Mouse (Mus musculus): ENCODE measurements around the gene Cdc42. TPM values are rescaled to one million over a fixed set of nuclear protein-coding genes. Genes with fewer than 3 reads are reported as not detected.

Gene Cdc42
- total RNA-seq, 2 experiments from 2014 or later, result 386 to 454 TPM

DNA sequence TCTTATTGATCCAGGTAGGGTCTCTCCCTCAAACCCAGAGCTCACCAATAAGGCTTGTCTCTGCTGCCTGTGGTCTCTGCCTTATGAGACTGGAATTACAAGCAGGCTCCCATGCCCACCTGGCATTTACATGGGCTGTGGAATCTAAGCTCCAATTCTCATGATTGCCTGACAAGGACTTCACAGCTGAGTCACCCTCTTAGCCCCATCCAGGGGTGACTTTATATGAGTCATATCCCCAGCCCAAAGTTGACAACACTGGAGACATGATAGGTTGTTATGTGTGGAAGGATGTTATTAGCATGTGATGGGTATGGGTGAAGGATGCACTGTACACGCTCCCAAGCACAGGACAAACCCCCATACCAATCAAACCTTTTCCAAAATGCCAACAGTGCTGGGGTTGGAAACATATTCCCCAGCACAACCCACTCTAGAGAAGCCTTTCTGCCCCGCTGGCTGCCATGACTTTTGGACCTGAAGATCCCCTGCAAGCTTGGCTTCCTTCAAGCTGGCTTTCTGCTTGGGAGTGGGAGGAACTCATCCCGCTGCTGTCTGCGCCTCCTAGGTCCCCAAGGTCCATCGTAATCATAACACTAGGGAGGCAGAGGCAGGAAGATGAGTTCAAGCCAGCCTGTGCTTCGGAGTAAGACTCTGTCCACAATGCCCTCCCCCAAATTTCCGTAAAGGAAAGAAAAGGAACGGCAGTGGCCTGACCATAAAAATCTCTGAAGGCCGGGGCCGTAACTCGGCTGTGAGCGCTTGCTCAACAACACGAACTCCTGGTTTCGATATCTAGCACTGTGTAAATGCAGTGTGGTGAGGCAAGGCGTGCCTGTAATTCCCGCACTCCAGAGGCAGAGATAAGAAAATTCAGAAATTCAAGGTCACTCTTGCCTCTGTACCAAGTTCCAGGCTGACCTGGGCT, 14.3 kb upstream of the Cdc42 start:
- DNase-seq (ENCODE audit: low spot score in 2 of 2), result no peak

DNA sequence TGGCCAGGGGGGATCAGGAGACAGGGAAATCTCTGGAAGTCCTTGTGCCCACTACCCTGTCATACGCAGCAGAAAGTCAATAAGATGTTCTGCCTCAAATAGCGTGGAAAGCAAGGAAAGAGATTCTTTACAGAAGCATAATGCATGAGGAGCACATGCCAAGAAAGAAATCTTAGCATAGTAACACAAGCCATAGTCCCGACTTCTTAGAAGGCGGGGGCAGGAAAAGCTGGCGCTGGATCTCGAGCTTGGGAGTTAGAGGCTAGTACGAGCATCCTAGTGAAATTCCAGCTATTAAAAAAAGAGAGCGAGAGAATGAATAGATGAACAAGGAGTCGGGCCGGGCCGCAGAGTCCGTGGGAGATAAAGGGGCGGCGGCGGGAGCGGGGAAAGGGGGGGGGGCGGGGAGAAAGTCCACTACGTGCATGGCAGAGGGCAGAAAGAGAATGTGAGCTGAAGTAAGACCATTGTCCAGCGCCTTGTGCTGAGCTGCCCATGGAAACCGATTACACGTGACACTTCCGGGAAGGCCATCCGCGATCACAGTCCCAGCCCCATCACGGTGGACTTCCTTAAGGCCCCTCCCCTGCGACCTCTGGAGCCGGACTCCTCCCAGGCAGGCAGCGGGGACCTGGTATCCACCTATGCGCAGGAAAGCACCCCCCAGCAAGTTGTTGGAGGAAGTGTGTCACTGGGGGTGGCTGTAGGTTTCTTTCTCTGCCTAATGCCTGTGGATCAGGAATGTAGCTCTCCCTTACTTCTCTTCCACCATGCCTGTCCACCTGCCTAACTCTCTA, 12.6 kb upstream of the Cdc42 start:
- peak; percentile 46 to 56 for DNase-seq (ENCODE audit: low spot score in 2 of 2)

DNA sequence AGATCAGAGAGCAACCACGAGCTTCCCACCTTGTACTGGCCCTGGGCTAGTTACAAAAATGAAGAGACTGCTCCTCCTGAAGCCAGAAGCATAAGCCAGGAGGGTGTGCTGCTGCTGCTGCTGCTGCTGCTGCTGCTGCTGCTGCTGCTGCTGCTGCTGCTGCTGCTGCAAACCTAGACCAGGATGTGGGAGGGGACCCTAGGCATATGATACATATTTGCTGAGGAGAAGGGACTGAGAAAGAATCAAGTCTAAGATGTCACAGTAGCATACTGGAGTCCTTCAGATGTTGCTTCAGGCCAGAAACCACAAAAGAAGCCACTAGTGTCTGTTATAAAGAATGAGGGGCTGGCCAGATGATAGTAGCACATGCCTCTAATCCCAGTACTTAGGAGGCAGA, 10.7 kb upstream of the Cdc42 start:
- DNase-seq (ENCODE audit: low spot score in 2 of 2), result no peak

DNA sequence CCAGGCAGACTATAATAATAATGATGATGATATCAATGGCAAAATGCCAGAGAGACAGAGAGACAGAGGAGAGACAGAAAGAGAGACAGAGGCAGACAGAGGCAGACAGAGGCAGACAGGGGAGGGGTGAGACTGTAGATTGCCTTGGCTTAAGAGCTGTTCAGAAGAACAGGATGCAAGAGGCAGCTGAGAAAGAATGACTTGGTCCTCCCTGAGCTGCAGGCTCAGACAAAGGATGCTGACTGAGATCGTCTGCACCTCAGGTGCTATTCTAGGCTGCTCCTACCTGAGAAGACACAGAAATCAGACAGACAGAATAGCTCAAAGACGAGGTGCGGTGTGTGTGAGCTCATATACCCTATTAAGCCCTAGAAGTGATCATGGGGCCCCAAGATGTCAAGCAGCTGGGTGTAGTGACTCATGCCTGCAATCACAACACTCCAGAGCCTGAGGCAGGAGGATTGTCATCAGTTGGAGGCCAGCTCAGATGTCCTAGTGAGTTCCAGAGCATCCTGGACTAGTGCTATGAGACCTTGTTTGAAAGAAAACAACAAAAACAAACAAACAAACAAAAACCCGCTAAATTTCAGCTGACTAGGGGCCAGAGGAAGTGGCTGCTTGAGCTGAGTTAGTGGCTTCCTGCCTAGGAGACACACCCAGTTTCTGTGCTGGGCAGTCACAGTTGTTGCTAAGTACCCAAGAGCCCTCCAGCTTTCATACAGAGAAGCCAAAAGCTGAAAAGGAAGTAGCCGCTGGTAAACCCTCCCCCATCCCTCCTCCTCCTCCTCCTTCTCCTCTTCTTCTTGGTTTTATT, 10.0 kb upstream of the Cdc42 start:
- no peak for DNase-seq (ENCODE audit: low spot score in 2 of 2)

DNA sequence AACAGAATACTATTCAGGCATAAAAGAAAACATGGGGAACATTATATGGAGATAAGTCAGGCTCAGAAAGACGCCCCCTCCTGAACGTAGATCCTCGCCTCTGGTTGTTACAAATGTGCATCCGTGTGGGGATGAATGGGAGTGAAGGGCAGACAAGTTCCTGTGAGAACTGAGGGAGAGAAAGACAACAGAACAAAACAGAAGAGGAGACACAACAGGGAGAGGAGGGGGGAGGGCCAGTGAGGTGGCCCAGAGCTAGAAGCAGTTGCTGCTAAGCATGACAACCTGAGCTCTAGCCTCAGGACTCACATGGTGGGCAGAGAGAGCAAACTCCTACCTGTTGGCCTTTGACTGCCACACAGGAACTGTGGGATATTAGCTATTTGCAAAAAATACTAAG, 8.6 kb upstream of the Cdc42 start:
- DNase-seq (ENCODE audit: low spot score in 2 of 2), result no peak

DNA sequence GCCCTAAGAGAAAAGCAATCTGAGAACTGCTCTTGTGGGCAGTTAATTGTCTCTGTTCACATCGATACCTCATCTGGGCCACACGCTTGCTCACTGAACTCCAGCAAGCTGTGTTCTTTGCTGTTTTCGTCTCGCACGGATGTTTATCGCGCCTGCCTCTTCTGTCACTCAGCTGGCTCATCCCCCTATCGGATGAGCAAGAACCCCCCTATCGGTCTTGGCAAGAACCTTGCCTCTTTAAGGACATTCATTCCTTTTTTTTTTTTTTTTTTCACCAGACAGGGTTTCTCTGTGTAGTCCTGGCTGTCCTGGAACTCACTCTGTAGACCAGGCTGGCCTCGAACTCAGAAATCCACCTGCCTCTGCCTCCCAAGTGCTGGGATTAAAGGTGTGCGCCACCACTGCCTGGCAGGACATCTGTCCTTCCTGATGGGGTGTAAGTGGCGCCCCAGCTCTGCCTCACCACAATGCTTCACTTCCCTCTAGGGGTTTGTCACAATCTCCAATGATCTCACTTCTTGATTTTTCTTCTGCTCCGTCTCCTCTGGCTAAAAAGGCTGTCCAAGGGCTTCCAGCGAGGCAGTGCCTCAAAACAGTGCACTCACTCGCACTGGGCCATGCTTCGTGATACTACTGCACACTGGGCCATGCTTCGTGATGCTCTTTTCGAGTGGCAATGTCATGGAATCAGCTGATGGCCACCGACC, 8.0 kb upstream of the Cdc42 start:
- no peak for DNase-seq (ENCODE audit: low spot score in 2 of 2)

DNA sequence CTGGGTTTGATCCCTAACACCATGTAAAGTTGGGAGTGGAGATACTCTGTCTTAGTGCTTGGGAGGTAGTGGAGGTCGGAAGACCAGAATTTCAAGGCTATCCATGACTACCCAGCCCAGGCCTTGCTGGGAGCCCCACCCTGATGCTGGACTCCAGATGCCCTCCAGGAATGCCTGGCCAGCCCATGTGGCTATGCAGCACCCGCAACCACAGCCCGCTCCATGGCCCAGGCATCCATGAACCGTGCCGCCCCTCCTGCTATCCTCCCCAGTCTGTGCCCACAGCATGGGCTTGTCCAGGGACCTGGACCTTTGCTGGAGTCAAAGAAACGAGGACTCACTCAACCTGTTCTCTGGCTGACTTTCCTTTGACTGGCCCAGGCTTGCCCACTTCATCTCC, 7.3 kb upstream of the Cdc42 start:
- no peak for DNase-seq (ENCODE audit: low spot score in 2 of 2)

DNA sequence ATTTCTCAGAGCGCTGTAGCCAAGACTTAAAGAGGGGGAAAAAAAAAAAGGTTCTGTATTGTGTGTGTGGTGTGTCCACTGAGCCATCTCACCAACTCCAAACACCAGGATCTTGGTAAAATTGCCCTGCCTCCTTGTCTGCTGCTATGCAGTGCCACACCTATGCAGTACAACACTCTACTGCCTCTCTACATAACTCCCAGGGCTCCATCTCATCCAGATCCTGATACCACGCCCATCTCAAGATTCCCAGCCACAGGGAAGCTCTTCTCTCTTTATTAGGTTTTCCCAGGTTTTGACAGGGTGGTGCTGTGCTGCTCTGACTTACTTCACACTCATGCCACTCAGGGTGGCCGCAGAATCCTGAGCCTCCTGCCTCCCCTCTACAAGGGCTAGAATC, 3.5 kb upstream of the Cdc42 start:
- DNase-seq (ENCODE audit: low spot score in 2 of 2), result no peak

DNA sequence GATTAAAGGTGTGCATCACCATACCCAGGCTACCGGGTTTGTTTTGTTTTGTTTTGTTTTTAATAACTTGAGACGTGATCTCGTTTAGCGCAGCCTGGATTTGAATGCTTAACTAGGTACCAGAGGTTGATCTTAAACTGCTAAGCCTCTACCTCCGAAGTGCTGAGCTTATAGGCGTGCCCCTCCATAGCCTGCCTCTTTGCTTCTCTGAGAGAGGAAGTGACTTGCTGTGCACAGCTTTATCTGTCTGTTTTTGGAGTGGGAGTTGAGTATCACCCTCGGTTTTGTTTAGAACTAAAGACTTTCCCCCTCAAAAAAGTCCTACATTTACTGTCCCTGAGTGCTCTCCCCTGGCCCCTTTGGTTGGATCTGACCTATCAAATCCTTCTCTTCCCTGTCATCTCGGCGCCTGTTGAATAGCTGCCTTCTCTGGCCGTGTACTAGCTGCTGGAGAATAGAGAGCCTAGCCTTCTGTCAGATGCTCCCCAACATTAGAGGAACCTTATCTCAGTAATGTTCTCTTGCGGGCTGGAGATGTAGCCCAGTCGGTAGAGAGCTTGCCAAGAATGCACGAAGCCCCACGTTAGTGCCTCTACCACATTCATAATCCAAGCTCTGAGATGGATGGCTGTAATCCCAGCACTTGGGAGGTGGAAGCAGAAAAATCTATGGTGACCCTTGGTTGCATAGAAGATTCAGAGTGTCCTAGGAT, 927 bp upstream of the Cdc42 start:
- no peak for DNase-seq (ENCODE audit: low spot score in 2 of 2)

DNA sequence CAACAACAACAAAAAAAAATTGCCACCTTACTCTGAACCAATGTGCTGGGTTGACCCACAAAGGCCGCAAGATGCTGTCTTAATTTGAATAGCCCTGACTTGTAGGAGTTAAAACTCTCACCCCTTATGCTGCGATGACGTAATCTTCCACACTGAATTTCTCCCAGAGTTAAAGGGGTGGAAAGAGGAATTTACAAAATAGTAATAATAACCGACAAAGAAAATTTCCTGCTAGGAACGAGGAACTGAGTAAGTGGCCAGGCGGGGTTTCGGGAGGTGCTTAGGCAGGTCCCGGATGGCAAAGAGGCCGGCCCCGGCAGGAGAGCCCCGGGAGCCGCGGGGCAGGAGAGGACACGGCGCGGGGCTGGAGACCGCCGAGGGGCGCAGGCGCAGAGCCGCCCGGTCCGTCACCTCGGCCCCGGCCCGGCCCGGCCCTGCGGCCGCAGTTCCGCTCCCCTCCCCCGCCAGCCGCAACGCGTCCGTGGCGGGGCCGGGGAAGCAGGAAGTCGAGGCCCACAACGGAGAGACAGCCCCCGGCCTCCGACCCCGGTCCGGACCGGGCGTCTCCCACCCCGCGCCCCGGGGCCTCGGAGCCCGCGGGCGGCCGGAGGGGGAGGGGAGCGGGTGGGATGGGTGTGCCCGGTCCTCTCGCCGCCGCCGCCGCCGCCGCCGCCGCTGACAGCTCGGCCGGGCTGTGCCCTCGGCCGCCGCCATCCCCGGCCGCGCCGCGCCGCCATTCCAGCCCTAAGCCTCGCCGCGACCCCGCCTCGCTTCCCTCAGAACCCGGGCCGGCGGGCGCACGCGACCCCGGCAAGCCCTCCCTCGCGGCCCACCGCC, 628 bp downstream of the Cdc42 start:
- peak; percentile 67 to 74 for DNase-seq (ENCODE audit: low spot score in 2 of 2)

DNA sequence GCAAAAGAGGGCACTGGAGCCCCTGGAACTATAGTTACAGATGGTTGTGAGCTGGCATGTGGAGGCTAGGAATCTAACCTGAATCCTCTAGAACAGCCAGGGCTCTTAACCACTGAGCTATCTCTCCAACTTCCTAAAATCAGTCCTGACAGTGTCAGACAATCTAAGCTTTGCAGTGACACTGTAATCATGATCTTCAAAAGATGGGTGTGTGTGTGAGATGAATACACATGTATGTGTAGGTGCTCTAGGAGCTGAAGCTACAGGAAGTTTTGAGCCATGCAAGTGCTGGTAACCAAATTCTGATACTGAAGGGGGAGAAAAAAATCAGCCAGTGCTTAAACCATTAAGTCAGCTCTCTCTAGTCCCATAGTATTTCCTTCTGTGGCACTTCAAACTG, 6.9 kb downstream of the Cdc42 start:
- no peak for DNase-seq (ENCODE audit: low spot score in 2 of 2)

DNA sequence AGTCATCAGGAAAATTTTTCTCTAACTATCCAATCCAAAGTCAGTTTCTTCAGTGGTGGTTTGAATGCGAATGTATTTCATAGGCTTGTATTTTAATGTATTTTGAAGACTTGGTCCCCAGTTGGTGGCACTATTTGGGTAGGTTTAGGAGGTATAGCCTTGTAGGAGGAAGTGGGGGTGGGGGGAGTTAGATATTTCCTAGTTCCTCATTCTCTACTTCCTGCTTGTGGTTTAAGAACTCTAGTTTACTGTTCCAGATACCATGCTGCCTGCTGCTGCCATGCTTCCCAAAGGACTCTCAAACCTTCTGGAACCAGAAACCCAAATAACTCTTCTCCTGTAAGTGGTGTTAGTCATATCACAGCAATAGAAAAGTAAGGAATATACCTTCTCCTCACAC, 11.7 kb downstream of the Cdc42 start:
- DNase-seq (ENCODE audit: low spot score in 2 of 2), result no peak

DNA sequence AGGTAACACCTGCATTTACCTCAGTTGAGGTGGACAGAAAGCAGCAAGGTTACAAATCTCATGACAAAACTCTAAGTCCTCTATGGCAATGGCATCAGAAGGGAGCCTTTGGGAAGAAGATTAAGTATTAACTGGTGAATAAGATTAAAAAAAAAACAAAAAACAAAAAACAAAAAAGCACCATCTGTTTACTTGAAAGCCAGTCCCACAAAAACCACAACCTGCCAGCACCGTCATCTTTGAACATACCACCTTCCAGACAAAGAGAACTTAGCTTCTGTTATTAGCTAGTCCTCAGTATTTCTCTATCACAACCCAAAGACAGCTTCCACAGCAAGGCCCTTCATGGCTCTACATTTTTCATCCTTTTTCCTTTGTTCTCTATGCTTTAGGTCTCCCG, 12.4 kb downstream of the Cdc42 start:
- DNase-seq (ENCODE audit: low spot score in 2 of 2), result no peak

DNA sequence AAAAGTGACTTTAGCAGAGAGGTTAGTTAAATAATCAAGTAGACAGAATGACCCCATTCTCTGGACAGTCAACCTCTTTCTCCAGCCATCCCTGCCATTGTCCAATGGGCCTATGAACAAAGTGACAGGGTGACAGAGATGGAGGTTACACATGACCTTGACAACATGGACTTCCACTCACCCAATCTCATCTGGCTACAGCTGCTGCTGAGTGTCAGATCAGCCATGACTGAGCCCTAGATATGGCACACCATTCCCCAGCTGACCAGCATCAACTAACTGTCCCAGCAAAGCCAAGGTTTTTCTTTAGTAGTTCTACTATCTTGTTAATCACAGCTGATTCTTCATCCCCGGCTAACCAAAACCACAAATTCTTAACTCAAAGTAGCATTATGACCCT, 14.7 kb downstream of the Cdc42 start:
- DNase-seq (ENCODE audit: low spot score in 2 of 2), result no peak

DNA sequence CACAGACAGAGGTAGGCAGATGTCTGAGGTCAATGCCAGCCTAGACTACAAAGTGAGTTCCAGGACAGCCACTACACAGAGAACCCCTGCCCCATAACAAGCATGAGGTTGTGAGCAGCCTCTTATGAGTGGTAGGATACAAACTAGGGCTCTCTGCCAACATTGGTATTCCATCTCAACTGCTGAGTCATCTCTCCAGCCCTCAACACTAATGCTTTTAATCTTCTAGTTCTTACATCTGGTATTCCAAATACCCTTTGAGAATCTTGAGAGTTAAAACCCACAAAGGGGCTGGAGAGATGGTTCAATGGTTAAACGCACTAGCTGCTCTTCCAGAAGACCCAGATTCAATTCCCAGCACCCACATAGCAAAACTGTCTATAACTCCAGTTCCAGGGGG, 18.1 kb downstream of the Cdc42 start:
- no peak for DNase-seq (ENCODE audit: low spot score in 2 of 2)

DNA sequence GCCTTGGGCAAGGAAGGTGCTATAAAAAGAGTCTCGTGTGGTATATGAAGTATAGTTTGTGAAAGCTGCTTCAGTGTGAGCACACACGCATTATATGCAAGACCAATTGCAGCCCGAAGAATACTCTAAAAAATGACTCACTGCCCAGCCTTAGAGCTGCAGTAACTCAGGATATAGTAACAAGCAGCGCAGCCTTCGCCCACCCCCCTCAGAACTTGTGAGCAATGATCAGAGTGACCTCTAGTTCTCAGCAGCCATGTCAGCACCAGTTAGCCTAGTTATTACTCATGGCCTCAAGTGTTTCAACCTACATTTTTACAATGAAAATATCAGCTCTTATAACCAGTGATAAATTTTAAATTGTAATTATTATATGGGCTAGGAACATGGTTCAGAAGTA, 21.1 kb downstream of the Cdc42 start:
- DNase-seq (ENCODE audit: low spot score in 2 of 2), result no peak

DNA sequence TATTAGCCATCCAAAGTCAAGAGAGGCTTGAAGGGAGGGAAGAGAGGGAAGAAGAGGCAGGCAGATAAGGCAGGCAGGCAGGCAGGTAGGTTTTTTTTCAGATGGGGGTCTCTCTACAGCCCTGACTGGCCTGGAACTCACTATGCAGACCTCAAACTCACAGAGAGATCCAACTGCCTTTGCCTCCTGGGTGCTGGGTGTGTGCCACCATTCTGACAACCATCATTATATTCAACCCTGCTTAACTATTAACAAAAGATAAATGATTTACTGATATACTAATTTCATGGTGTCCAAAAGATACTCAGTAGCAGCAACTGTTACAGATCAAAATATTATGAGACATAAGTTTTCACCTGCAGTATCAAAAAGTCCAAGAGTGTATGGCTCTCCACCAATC, 25.5 kb downstream of the Cdc42 start:
- DNase-seq (ENCODE audit: low spot score in 2 of 2), result no peak

DNA sequence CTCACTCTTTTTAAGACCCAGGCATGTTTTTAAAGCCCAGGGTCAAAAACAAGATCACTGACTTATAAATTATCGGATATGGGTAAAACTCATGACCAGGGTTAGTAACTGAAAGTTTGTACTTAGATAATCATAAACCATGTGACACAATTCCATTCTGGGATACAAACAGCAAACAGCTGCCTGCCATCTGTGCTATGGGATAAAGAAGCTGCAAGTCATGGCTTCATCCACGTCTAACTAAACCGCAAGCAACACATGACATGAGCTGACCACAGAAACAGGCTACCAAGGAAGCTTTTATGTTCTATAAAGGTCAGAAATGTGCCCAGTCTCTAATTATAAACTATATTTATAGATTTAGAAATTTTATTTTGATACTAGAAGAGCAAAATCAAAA, 31.0 kb downstream of the Cdc42 start:
- no peak for DNase-seq (ENCODE audit: low spot score in 2 of 2)

DNA sequence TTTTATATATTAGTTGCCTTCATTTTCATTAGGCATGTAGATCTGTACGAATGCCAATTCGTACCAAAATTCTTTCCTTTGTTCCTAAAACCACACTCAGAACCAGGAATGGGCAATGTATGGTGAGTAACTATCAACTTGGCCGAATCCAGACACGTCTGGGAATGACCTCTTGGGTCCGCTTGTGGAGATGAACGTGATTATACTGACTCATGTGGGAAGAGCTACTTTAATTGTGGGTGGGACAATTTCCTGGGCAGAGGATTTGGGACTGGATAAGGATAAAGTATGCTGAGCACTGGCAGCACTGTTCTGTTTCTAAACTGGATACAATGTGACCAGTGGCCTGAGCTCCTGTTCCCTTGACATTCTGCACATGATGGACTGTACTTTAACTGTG, 32.6 kb downstream of the Cdc42 start:
- DNase-seq (ENCODE audit: low spot score in 2 of 2), result no peak

Measured in adrenal gland, adult 18-20 months (tissue).